Mouse (Mus musculus): Measurements from ENCODE around the gene Pdgfra.

- no peak for TF ChIP-seq POLR2A (IDR thresholded peaks at IDR 0.05; ENCODE audit: borderline replicate concordance, extremely low read depth, insufficient read depth, insufficient read length, poor library complexity, severe bottlenecking)
- TF ChIP-seq CTCF (IDR thresholded peaks at IDR 0.05; ENCODE audit: borderline replicate concordance, extremely low read depth, insufficient read depth, insufficient read length), result no peak
These were observed 42.7 kb upstream of the Pdgfra start for GRCm38 (mm10) chr5:75109368-75109767.
